Comparison of ENCODE assay signal across 22 mouse cellular contexts in genomic region chr16:35905355-35905754, GRCm38 (mm10). TPM values are rescaled to one million over a fixed set of nuclear protein-coding genes. Genes with fewer than 3 reads are reported as not detected.
DNase-seq lines count a peak whose midpoint lies in the region; ATAC-seq and TF ChIP-seq lines count a peak whose summit lies in the region.
"Had no signal": no experiment of that assay in that cellular context is flagged by ENCODE, and none has a peak within 500 bp of the region (broad histone marks: within the 10 kb centered on the region; RNA-seq: fewer than 3 reads in every experiment).

No protein-coding gene starts in this region.

- no peaks in the 10 kb centered on the region for H3K9me3 ChIP-seq in hindbrain, embryonic 16.5 days (ENCODE audit: control insufficient read depth, low read length)
- H3K9me3 ChIP-seq in midbrain, embryonic 10.5 days (replicated peaks): 0 out of 2 replicates have a peak, but pooled peaks cover 4% of the 10 kb centered on the region
- H3K9me3 ChIP-seq: forebrain, embryonic 12.5 days; limb, embryonic 12.5 days; midbrain, embryonic 13.5 days; stomach, embryonic 15.5 days had no signal

- peak; percentile 80 for DNase-seq in 3134 (ENCODE audit: extremely low read depth, insufficient read length, low spot score)
- peak; percentile 2 to 10 for DNase-seq in CD8-positive naive resting alpha-beta T cell, adult 2 months (ENCODE audit: low read depth in 2 of 2, low spot score in 2 of 2)
- DNase-seq in induced T-regulatory cell, adult 2 months (ENCODE audit: low read depth): peak; percentile 73
- DNase-seq in thymus, adult 2 months: peak; percentile 14
- no peak for DNase-seq in midbrain, embryonic 10.5 days (ENCODE audit: low spot score)
- DNase-seq in adrenal gland, postnatal 14 days: no peak
- no peak for DNase-seq in heart, adult 9 months (ENCODE audit: low spot score in 2 of 2)
- DNase-seq: adrenal gland, postnatal 25 days; cerebellum, adult 2 months; gastrocnemius, postnatal 14 days; kidney, adult 11 months; lung, embryonic 14.5 days; lung, postnatal 4 days had no signal

- TF ChIP-seq CTCF in thymus, adult 2 months (IDR thresholded peaks at IDR 0.05; ENCODE audit: borderline replicate concordance, control insufficient read depth, extremely low read depth, insufficient read depth, low read length, poor library complexity): no peak

- ATAC-seq in hindbrain, embryonic 16.5 days: no peak
- ATAC-seq: midbrain, embryonic 13.5 days had no signal

- no peak overlapping the region for H3K4me3 ChIP-seq in thymus, adult 2 months (ENCODE audit: control insufficient read depth, insufficient read depth, low read length)
- H3K4me3 ChIP-seq in hindbrain, embryonic 16.5 days (ENCODE audit: low read length): no peak overlapping the region
- no peak overlapping the region for H3K4me3 ChIP-seq in midbrain, embryonic 10.5 days
- H3K4me3 ChIP-seq: forebrain, embryonic 12.5 days; layer of hippocampus, adult 2 months; limb, embryonic 12.5 days; midbrain, embryonic 13.5 days; stomach, embryonic 15.5 days had no signal

- no peak overlapping the region for H3K4me2 ChIP-seq in hindbrain, embryonic 16.5 days (ENCODE audit: low read length)
- H3K4me2 ChIP-seq: forebrain, embryonic 12.5 days; heart, embryonic 11.5 days; hindbrain, embryonic 14.5 days; limb, embryonic 12.5 days; lung, embryonic 14.5 days; midbrain, embryonic 13.5 days; stomach, embryonic 15.5 days had no signal

- TF ChIP-seq POLR2A in thymus, adult 2 months (IDR thresholded peaks at IDR 0.05; ENCODE audit: control insufficient read depth, extremely low read depth, insufficient read depth, low read length, poor library complexity): no peak

- no peak overlapping the region for H3K27ac ChIP-seq in thymus, adult 2 months (ENCODE audit: control insufficient read depth, insufficient read depth, low read length)
- H3K27ac ChIP-seq in hindbrain, embryonic 16.5 days (ENCODE audit: low read depth, low read length): no peak overlapping the region
- no peak overlapping the region for H3K27ac ChIP-seq in midbrain, embryonic 10.5 days (replicated peaks)
- H3K27ac ChIP-seq: forebrain, embryonic 12.5 days; hindbrain, embryonic 14.5 days; kidney, postnatal 0 days; layer of hippocampus, adult 2 months; limb, embryonic 12.5 days; midbrain, embryonic 13.5 days; stomach, embryonic 15.5 days had no signal

- no peaks in the 10 kb centered on the region for H3K27me3 ChIP-seq in thymus, adult 2 months (ENCODE audit: control insufficient read depth, insufficient read depth, low read length)
- no peaks in the 10 kb centered on the region for H3K27me3 ChIP-seq in hindbrain, embryonic 16.5 days (replicated peaks; ENCODE audit: control insufficient read depth, insufficient read depth, low read length)
- no peaks in the 10 kb centered on the region for H3K27me3 ChIP-seq in midbrain, embryonic 10.5 days (ENCODE audit: low read depth, poor library complexity, severe bottlenecking)
- H3K27me3 ChIP-seq: forebrain, embryonic 12.5 days; limb, embryonic 12.5 days; midbrain, embryonic 13.5 days; stomach, embryonic 15.5 days had no signal

- no peak overlapping the region for H3K9ac ChIP-seq in hindbrain, embryonic 16.5 days (ENCODE audit: low read depth, low read length)
- H3K9ac ChIP-seq: forebrain, embryonic 12.5 days; hindbrain, embryonic 14.5 days; limb, embryonic 12.5 days; lung, embryonic 14.5 days; midbrain, embryonic 13.5 days; stomach, embryonic 15.5 days had no signal

- peaks cover 21% of the 10 kb centered on the region for H3K4me1 ChIP-seq in thymus, adult 2 months (replicated peaks; ENCODE audit: control insufficient read depth, insufficient read depth, low read length)
- H3K4me1 ChIP-seq in hindbrain, embryonic 16.5 days (ENCODE audit: control insufficient read depth, insufficient read depth, low read depth, low read length): no peaks in the 10 kb centered on the region
- H3K4me1 ChIP-seq in midbrain, embryonic 10.5 days: no peaks in the 10 kb centered on the region
- H3K4me1 ChIP-seq: forebrain, embryonic 12.5 days; midbrain, embryonic 13.5 days; stomach, embryonic 15.5 days had no signal

- WGBS in thymus, adult 2 months: 15% methylated on average over 3 of the region's 3 CpGs
- 87% methylated on average over 3 of the region's 3 CpGs for WGBS in hindbrain, embryonic 16.5 days
- 93% methylated on average over 3 of the region's 3 CpGs for WGBS in midbrain, embryonic 10.5 days

- no peaks in the 10 kb centered on the region for H3K36me3 ChIP-seq in thymus, adult 2 months (ENCODE audit: control insufficient read depth, insufficient read depth, low read length)
- H3K36me3 ChIP-seq in hindbrain, embryonic 16.5 days (ENCODE audit: control insufficient read depth, insufficient read depth, low read length): no peaks in the 10 kb centered on the region
- H3K36me3 ChIP-seq in midbrain, embryonic 10.5 days: no peaks in the 10 kb centered on the region
- H3K36me3 ChIP-seq: forebrain, embryonic 12.5 days; limb, embryonic 12.5 days; midbrain, embryonic 13.5 days; stomach, embryonic 15.5 days had no signal

RNA-seq across cellular contexts. Expression of gene Parp9, which starts 32.9 kb away (rescaled TPM):
- 13.5 and 14.8 TPM in 2 replicates for polyA plus RNA-seq in thymus, adult 2 months (2012; rRNA removed)
- 1.8 and 2.2 TPM in 2 replicates for polyA plus RNA-seq in hindbrain, embryonic 16.5 days (2015; fragmentation: Nextera tagmentation; extraction: Ambion mirVana)
- 2.1 and 2.3 TPM in 2 replicates for polyA plus RNA-seq in midbrain, embryonic 10.5 days (2016; fragmentation: Nextera tagmentation; extraction: Ambion mirVana)
- total RNA-seq in adrenal gland, postnatal 14 days (2021): 13.8 and 16.1 TPM in 2 replicates

RNA-seq across cellular contexts. Expression of gene Dtx3l, which starts 33.6 kb away (rescaled TPM):
- polyA plus RNA-seq in thymus, adult 2 months (2012; rRNA removed): 20.6 and 20.9 TPM in 2 replicates
- 1.4 and 1.5 TPM in 2 replicates for polyA plus RNA-seq in hindbrain, embryonic 16.5 days (2015; fragmentation: Nextera tagmentation; extraction: Ambion mirVana)
- polyA plus RNA-seq in midbrain, embryonic 10.5 days (2016; fragmentation: Nextera tagmentation; extraction: Ambion mirVana): 2.8 and 2.9 TPM in 2 replicates
- 9.4 and 11.7 TPM in 2 replicates for total RNA-seq in adrenal gland, postnatal 14 days (2021)

RNA-seq across cellular contexts. Expression of gene Parp14, which starts 34.0 kb away (rescaled TPM):
- 9.3 and 10.5 TPM in 2 replicates for polyA plus RNA-seq in thymus, adult 2 months (2012; rRNA removed)
- 0.34 and 0.53 TPM in 2 replicates for polyA plus RNA-seq in hindbrain, embryonic 16.5 days (2015; fragmentation: Nextera tagmentation; extraction: Ambion mirVana)
- 0.16 and 0.32 TPM in 2 replicates for polyA plus RNA-seq in midbrain, embryonic 10.5 days (2016; fragmentation: Nextera tagmentation; extraction: Ambion mirVana)
- total RNA-seq in adrenal gland, postnatal 14 days (2021): 10.0 and 15.4 TPM in 2 replicates

Comparison
In these comparisons a context has a peak if more than half of its experiments do, and no peak if none do; other contexts are left out.
1. DNase-seq: peak in 3134 (single experiment), CD8-positive naive resting alpha-beta T cell, adult 2 months (2 of 2), induced T-regulatory cell, adult 2 months (single experiment) and thymus, adult 2 months (single experiment); none in midbrain, embryonic 10.5 days (single experiment), adrenal gland, postnatal 14 days (single experiment) and heart, adult 9 months (0 of 2).